Mouse (Mus musculus): ENCODE measurements around the gene Olfr531. TPM values are rescaled to one million over a fixed set of nuclear protein-coding genes. Genes with fewer than 3 reads are reported as not detected.

Olfr531 gene
- 0.05 TPM in 1 of 2 replicates, not detected in the other for polyA plus RNA-seq (2016; fragmentation: Nextera tagmentation; extraction: Ambion mirVana)

- Histone ChIP-seq H3K27me3 (ENCODE audit: poor library complexity, severe bottlenecking) (no peaks in the 10 kb centered on the region), H3K9me3 (0 out of 2 replicates have a peak, but pooled peaks cover 2% of the 10 kb centered on the region), H3K36me3 (replicated peaks) (no peaks in the 10 kb centered on the region), H3K4me3 (no peak within 1 kb of the TSS), H3K4me1 (no peaks in the 10 kb centered on the region), H3K27ac (no peak within 1 kb of the TSS)
- WGBS = 100% methylated on average over 1 of the region's 1 CpGs
- no peak for DNase-seq (ENCODE audit: extremely low spot score, low spot score)
Observed at GRCm38 (mm10) chr7:140402818-140403217, at the start of gene Olfr531. Gene Olfr531, minus strand, starts transcription at chr7:140402918.

GRCm38 (mm10) chr7:140443141-140443540 lies 40.4 kb upstream of the Olfr531 start:
- no peak for DNase-seq (ENCODE audit: extremely low spot score, low spot score)
- Histone ChIP-seq H3K9me3 (no peaks in the 10 kb centered on the region), H3K27me3 (ENCODE audit: poor library complexity, severe bottlenecking) (no peaks in the 10 kb centered on the region), H3K4me1 (no peaks in the 10 kb centered on the region), H3K4me3 (no peak overlapping the region), H3K36me3 (replicated peaks) (no peaks in the 10 kb centered on the region), H3K27ac (no peak overlapping the region)
- 81% methylated on average over 1 of the region's 1 CpGs for WGBS

GRCm38 (mm10) chr7:140421539-140421938 lies 18.8 kb upstream of the Olfr531 start, which contains the start of gene Olfr532:
Gene Olfr532, minus strand, starts transcription at chr7:140421639.
- Histone ChIP-seq H3K9me3 (no peaks in the 10 kb centered on the region), H3K27me3 (ENCODE audit: poor library complexity, severe bottlenecking) (no peaks in the 10 kb centered on the region), H3K36me3 (replicated peaks) (no peaks in the 10 kb centered on the region), H3K27ac (no peak within 1 kb of the TSS), H3K4me1 (no peaks in the 10 kb centered on the region), H3K4me3 (no peak within 1 kb of the TSS)
- WGBS = 87% methylated on average over 1 of the region's 1 CpGs
- DNase-seq (ENCODE audit: extremely low spot score, low spot score) = no peak

GRCm38 (mm10) chr7:140376911-140377310 lies 25.8 kb downstream of the Olfr531 start:
- no peak overlapping the region for H3K27ac ChIP-seq
- H3K4me3 ChIP-seq = no peak overlapping the region
- H3K9me3 ChIP-seq = no peaks in the 10 kb centered on the region
- WGBS = 95% methylated on average over 2 of the region's 2 CpGs
- H3K4me1 ChIP-seq = no peaks in the 10 kb centered on the region
- H3K27me3 ChIP-seq (ENCODE audit: poor library complexity, severe bottlenecking) = no peaks in the 10 kb centered on the region
- H3K36me3 ChIP-seq (replicated peaks) = no peaks in the 10 kb centered on the region
- DNase-seq (ENCODE audit: extremely low spot score, low spot score) = no peak

GRCm38 (mm10) chr7:140376231-140376630 lies 26.5 kb downstream of the Olfr531 start, which contains the start of gene Olfr530:
Gene Olfr530, minus strand, starts transcription at chr7:140376331.
- 50% methylated on average over 1 of the region's 1 CpGs for WGBS
- Histone ChIP-seq H3K4me3 (no peak within 1 kb of the TSS), H3K4me1 (no peaks in the 10 kb centered on the region)

GRCm38 (mm10) chr7:140374300-140374699 lies 28.4 kb downstream of the Olfr531 start:
- no peak for DNase-seq (ENCODE audit: extremely low spot score, low spot score)
- Histone ChIP-seq H3K27ac (no peak overlapping the region), H3K36me3 (replicated peaks) (no peaks in the 10 kb centered on the region), H3K27me3 (ENCODE audit: poor library complexity, severe bottlenecking) (no peaks in the 10 kb centered on the region), H3K4me3 (no peak overlapping the region), H3K4me1 (no peaks in the 10 kb centered on the region), H3K9me3 (no peaks in the 10 kb centered on the region)
- WGBS = 82% methylated on average over 4 of the region's 4 CpGs

More at GRCm38 (mm10) chr7:140376231-140376630, 26.5 kb downstream of the Olfr531 start, which contains the start of gene Olfr530:
- H3K27me3 ChIP-seq (ENCODE audit: poor library complexity, severe bottlenecking) = no peaks in the 10 kb centered on the region
- H3K36me3 ChIP-seq (replicated peaks) = no peaks in the 10 kb centered on the region
- no peaks in the 10 kb centered on the region for H3K9me3 ChIP-seq
- H3K27ac ChIP-seq = no peak within 1 kb of the TSS
- no peak for DNase-seq (ENCODE audit: extremely low spot score, low spot score)

GRCm38 (mm10) chr7:140361571-140361970 lies 41.1 kb downstream of the Olfr531 start, which contains the start of gene Olfr60:
Gene Olfr60, minus strand, starts transcription at chr7:140361671.
- H3K27me3 ChIP-seq (ENCODE audit: poor library complexity, severe bottlenecking) = no peaks in the 10 kb centered on the region
- no peak for DNase-seq (ENCODE audit: extremely low spot score, low spot score)
- no peaks in the 10 kb centered on the region for H3K36me3 ChIP-seq (replicated peaks)
- no peaks in the 10 kb centered on the region for H3K4me1 ChIP-seq
- no peak within 1 kb of the TSS for H3K4me3 ChIP-seq
- 80% methylated on average over 3 of the region's 3 CpGs for WGBS
- H3K9me3 ChIP-seq = no peaks in the 10 kb centered on the region
- H3K27ac ChIP-seq = no peak within 1 kb of the TSS

Other genes with a start within 250 kb of the Olfr531 start
- gene Sprn, start 248.0 kb downstream of the Olfr531 start, polyA plus RNA-seq (2016; fragmentation: Nextera tagmentation; extraction: Ambion mirVana) = 0.20 and 0.62 TPM in 2 replicates
- gene Olfr522, start 238.2 kb downstream of the Olfr531 start, polyA plus RNA-seq (2016; fragmentation: Nextera tagmentation; extraction: Ambion mirVana) = not detected in 2 replicates
- gene Olfr523, start 229.7 kb downstream of the Olfr531 start, polyA plus RNA-seq (2016; fragmentation: Nextera tagmentation; extraction: Ambion mirVana) = not detected in 2 replicates
- not detected in 2 replicates for gene Olfr524, start 197.0 kb downstream of the Olfr531 start, polyA plus RNA-seq (2016; fragmentation: Nextera tagmentation; extraction: Ambion mirVana)
- gene Cd163l1, start 184.7 kb downstream of the Olfr531 start, polyA plus RNA-seq (2016; fragmentation: Nextera tagmentation; extraction: Ambion mirVana) = not detected in 2 replicates
- gene 5830411N06Rik, start 155.6 kb downstream of the Olfr531 start, polyA plus RNA-seq (2016; fragmentation: Nextera tagmentation; extraction: Ambion mirVana) = not detected in 2 replicates
- gene Olfr525, start 82.1 kb downstream of the Olfr531 start, polyA plus RNA-seq (2016; fragmentation: Nextera tagmentation; extraction: Ambion mirVana) = not detected in 2 replicates
- not detected in 2 replicates for gene Olfr527, start 68.9 kb downstream of the Olfr531 start, polyA plus RNA-seq (2016; fragmentation: Nextera tagmentation; extraction: Ambion mirVana)
- not detected in 2 replicates for gene Olfr60, start 41.2 kb downstream of the Olfr531 start, polyA plus RNA-seq (2016; fragmentation: Nextera tagmentation; extraction: Ambion mirVana)
- not detected in 2 replicates for gene Olfr530, start 26.6 kb downstream of the Olfr531 start, polyA plus RNA-seq (2016; fragmentation: Nextera tagmentation; extraction: Ambion mirVana)
- not detected in 2 replicates for gene Olfr532, start 18.7 kb upstream of the Olfr531 start, polyA plus RNA-seq (2016; fragmentation: Nextera tagmentation; extraction: Ambion mirVana)
- not detected in 2 replicates for gene Olfr533, start 60.5 kb upstream of the Olfr531 start, polyA plus RNA-seq (2016; fragmentation: Nextera tagmentation; extraction: Ambion mirVana)
- gene Olfr535, start 81.3 kb upstream of the Olfr531 start, polyA plus RNA-seq (2016; fragmentation: Nextera tagmentation; extraction: Ambion mirVana) = not detected in 2 replicates
- gene Olfr536, start 104.5 kb upstream of the Olfr531 start, polyA plus RNA-seq (2016; fragmentation: Nextera tagmentation; extraction: Ambion mirVana) = not detected in 2 replicates
- not detected in 2 replicates for gene Olfr538, start 165.0 kb upstream of the Olfr531 start, polyA plus RNA-seq (2016; fragmentation: Nextera tagmentation; extraction: Ambion mirVana)
- not detected in 2 replicates for gene Olfr46, start 198.4 kb upstream of the Olfr531 start, polyA plus RNA-seq (2016; fragmentation: Nextera tagmentation; extraction: Ambion mirVana)
- not detected in 2 replicates for gene Olfr61, start 226.1 kb upstream of the Olfr531 start, polyA plus RNA-seq (2016; fragmentation: Nextera tagmentation; extraction: Ambion mirVana)
- not detected in 2 replicates for gene Olfr53, start 243.5 kb upstream of the Olfr531 start, polyA plus RNA-seq (2016; fragmentation: Nextera tagmentation; extraction: Ambion mirVana)